Mouse (Mus musculus) lung, embryonic 16.5 days (tissue): Measurements from ENCODE around the gene Ubn1. TPM values are rescaled to one million over a fixed set of nuclear protein-coding genes. Genes with fewer than 3 reads are reported as not detected.

Source experiments
- ATAC-seq: fragments of 200-750 bp; cut with Nextera tagmentation; 2 replicates; pipeline ENCODE4 v1.8.0; 2017; ENCODE audit warnings: low read depth, mild to moderate bottlenecking, moderate library complexity
- H3K27ac ChIP-seq: fragments of 300-500 bp; sonication (generic); 2 replicates; pipeline ENCODE4 v1.5.1; 2014; ENCODE audit warnings: mild to moderate bottlenecking, control low read depth, low read length
- H3K27me3 ChIP-seq: fragments of 300-500 bp; sonication (generic); 2 replicates; pipeline ENCODE4 v1.6.1; 2014; ENCODE audit warnings: low read depth, low read length, mixed read lengths; ENCODE audit not compliant: control insufficient read depth, insufficient read depth
- H3K36me3 ChIP-seq: fragments of 300-500 bp; sonication (generic); 2 replicates; pipeline ENCODE4 v1.6.1; 2014; ENCODE audit warnings: low read length; ENCODE audit not compliant: control insufficient read depth, insufficient read depth
- H3K4me1 ChIP-seq: fragments of 300-500 bp; sonication (generic); replicated peaks from 2 replicates; pipeline ENCODE4 v1.6.1; 2014; ENCODE audit warnings: low read length, mixed read lengths; ENCODE audit not compliant: control insufficient read depth, insufficient read depth
- H3K4me2 ChIP-seq: fragments of 300-500 bp; sonication (generic); 2 replicates; pipeline ENCODE4 v1.6.1; 2014; ENCODE audit warnings: low read depth, low read length, control low read depth
- H3K4me3 ChIP-seq: fragments of 300-500 bp; sonication (generic); 2 replicates; pipeline ENCODE4 v1.5.1; 2014; ENCODE audit warnings: mild to moderate bottlenecking, low read length, control low read depth
- H3K9ac ChIP-seq: fragments of 300-500 bp; sonication (generic); 2 replicates; pipeline ENCODE4 v1.6.1; 2014; ENCODE audit warnings: low read length, control low read depth
- H3K9me3 ChIP-seq: fragments of 300-500 bp; sonication (generic); 2 replicates; pipeline ENCODE4 v1.6.1; 2016; ENCODE audit warnings: low read length; ENCODE audit not compliant: control insufficient read depth
- WGBS: fragments of 180-500 bp; shearing (Covaris S2); extraction: QIAGEN DNeasy Blood & Tissue Kit; methylation state at CpG from one replicate; pipeline ENCODE4 v1.1.7; 2014; 5-methylcytosine and 5-hydroxymethylcytosine counted together
- polyA plus RNA-seq: library from polyadenylated mRNA; unstranded; fragments of >200 nt; fragmentation: Nextera tagmentation; extraction: Ambion mirVana; gene quantifications from 2 replicates; pipeline ENCODE4 v1.2.1, GENCODE M21; 2015

Ubn1 gene
- 15.5 and 17.9 TPM in 2 replicates for polyA plus RNA-seq

DNA sequence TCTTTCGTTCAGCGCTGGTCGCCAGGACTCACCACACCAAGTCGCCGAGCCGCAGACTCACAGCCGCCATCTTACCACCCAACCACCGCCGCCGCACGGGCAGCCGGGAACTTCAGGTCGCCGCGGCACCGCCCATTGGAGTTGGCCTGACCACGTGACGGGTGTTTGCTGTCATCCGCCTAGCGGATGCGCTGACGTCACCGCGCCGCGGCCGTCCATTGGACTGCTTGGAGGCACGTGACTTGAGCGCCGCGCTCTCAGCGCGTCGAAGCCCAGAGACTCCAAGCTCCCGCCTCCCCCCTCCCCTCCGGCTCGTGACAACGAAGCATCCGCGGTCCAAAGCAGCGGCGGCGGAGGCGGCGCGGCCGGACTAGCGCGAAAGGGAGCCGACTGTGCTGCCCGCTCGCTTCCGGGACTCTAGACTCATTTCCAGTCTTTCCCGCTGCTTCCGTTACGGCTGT, at the start of gene Ubn1, which contains the start of gene Glyr1:
Gene Ubn1, plus strand, starts transcription at position 284 of the 461 bp plus-strand sequence.
Gene Glyr1, minus strand, starts transcription at position 90 of the 461 bp plus-strand sequence.
- H3K4me1 ChIP-seq: peaks cover 19% of the 10 kb centered on the region
- ATAC-seq: peak; percentile 99
- H3K9me3 ChIP-seq: no peaks in the 10 kb centered on the region
- H3K36me3 ChIP-seq: peaks cover 21% of the 10 kb centered on the region
- no peaks in the 10 kb centered on the region for H3K27me3 ChIP-seq
- H3K4me2 ChIP-seq: peak within 1 kb of the TSS; percentile 95
- peak within 1 kb of the TSS; percentile 99 for H3K27ac ChIP-seq
- WGBS: under 1% methylated on average over 52 of the region's 56 CpGs
- peak within 1 kb of the TSS; percentile 96 for H3K9ac ChIP-seq
- peak within 1 kb of the TSS; percentile 81 for H3K4me3 ChIP-seq

DNA sequence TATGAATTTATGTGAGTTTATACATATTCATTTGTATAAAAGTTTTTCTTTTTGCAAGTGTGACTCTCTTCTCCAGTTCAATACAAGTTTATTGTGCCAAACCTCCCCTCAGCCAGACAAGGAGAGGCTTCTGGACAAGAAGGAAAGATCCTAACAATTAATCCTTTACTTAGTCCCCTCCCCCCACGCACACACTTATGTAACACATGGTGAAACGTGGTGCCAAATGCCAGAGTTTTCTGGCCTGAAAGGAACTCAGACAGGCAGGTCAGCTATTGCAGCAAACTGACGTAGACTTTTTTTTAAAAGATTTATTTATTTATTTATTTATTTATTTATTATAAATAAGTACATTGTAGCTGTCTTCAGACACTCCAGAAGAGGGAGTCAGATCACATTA, 49.2 kb upstream of the Ubn1 start:
- H3K4me2 ChIP-seq: no peak overlapping the region
- peaks cover 3% of the 10 kb centered on the region for H3K4me1 ChIP-seq
- no peak overlapping the region for H3K4me3 ChIP-seq
- no peaks in the 10 kb centered on the region for H3K27me3 ChIP-seq
- no peak overlapping the region for H3K9ac ChIP-seq
- H3K36me3 ChIP-seq: no peaks in the 10 kb centered on the region
- WGBS: 51% methylated on average over 3 of the region's 3 CpGs
- H3K27ac ChIP-seq: no peak overlapping the region
- no peak for ATAC-seq
- H3K9me3 ChIP-seq: no peaks in the 10 kb centered on the region

DNA sequence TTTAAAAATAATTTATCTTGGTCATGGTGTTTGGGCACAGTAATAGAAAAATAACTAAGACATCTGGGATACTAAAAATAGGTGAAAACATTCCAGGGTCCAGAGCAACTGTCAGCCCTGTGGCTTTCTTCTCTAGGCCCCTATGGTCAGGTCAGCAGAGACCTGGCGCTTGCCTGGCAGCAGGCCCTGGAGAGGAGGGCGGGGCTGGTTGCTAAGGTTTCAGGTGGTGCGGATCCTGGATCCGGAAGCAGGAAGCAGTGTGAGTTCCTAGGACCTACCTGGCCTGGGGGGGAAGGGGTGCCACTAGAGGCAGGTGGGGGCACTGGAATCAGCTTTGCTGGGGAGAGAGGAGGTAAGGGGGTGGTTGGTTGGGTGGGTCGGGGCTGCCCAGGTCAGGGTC, 42.8 kb upstream of the Ubn1 start, which contains the start of gene Smim22:
Gene Smim22, plus strand, starts transcription at position 222 of the 400 bp plus-strand sequence.
- no peaks in the 10 kb centered on the region for H3K27me3 ChIP-seq
- no peak within 1 kb of the TSS for H3K27ac ChIP-seq
- 36% methylated on average over 5 of the region's 5 CpGs for WGBS
- ATAC-seq: peak; percentile 86
- peak within 1 kb of the TSS; percentile 52 for H3K9ac ChIP-seq
- peaks cover 2% of the 10 kb centered on the region; the same call in 1 of the 2 replicates for H3K36me3 ChIP-seq
- peak within 1 kb of the TSS; percentile 59 for H3K4me2 ChIP-seq
- H3K9me3 ChIP-seq: no peaks in the 10 kb centered on the region
- peak within 1 kb of the TSS; percentile 43 for H3K4me3 ChIP-seq
- no peaks in the 10 kb centered on the region; the same call in 1 of the 2 replicates for H3K4me1 ChIP-seq

DNA sequence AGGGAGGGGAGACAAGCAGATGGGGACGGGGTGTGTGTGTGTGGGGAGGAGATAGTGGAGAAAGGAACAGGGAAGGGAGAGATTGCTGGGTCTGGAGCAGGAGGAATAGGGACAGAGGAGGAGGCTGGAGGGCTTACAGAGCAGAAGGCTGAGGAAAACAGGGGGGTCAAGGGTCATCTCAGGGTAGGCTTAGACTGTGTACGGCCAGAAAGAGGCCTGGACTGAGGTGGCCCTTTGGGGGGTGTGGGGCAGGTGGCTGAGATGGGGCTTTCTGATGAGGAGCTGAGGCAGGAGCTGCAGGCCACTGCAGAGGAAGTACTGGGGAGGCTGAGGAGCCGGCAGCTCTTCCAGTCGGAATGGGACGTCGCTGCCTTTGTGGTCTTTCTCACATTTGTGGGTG, 42.4 kb upstream of the Ubn1 start:
- H3K9me3 ChIP-seq: no peaks in the 10 kb centered on the region
- H3K4me3 ChIP-seq: peak overlapping the region; percentile 43
- no peaks in the 10 kb centered on the region for H3K27me3 ChIP-seq
- WGBS: 18% methylated on average over 6 of the region's 6 CpGs
- H3K4me2 ChIP-seq: peak overlapping the region; percentile 59
- peaks cover 2% of the 10 kb centered on the region; the same call in 1 of the 2 replicates for H3K36me3 ChIP-seq
- ATAC-seq: peak; percentile 42
- peaks cover 4% of the 10 kb centered on the region for H3K4me1 ChIP-seq
- H3K9ac ChIP-seq: peak overlapping the region; percentile 52
- no peak overlapping the region for H3K27ac ChIP-seq

DNA sequence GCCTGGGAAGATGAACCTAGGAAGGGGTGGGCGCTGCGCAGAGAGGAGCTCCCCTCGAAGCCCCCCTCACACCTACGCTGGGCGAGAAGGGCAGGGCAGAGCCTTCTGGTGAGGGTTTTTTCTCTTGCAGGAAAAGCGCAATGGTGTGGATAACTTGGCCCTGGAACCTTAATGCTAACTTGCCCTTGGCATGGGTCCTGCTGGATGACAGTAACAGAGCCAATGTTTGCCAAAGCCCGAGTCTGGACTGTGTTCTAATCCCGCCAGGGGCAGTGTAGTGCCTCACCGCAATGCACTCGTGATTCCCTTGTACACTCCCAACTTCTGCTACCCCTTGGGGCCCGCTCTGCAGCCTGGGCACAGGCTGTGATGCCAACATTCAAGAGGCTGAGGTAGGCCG, 41.8 kb upstream of the Ubn1 start:
- Histone ChIP-seq H3K4me3 (peak overlapping the region; percentile 43; the same call in 1 of the 2 replicates), H3K4me2 (peak overlapping the region; percentile 59)
- no peak for ATAC-seq

GRCm38 (mm10) chr16:5010371-5010935, 39.4 kb upstream of the Ubn1 start:
- no peaks in the 10 kb centered on the region for H3K9me3 ChIP-seq
- no peak overlapping the region for H3K27ac ChIP-seq
- 92% methylated on average over 10 of the region's 10 CpGs for WGBS
- H3K4me1 ChIP-seq: peaks cover 9% of the 10 kb centered on the region
- H3K27me3 ChIP-seq: no peaks in the 10 kb centered on the region
- H3K36me3 ChIP-seq: peaks cover 11% of the 10 kb centered on the region; the same call in 1 of the 2 replicates
- H3K4me3 ChIP-seq: no peak overlapping the region
- no peak overlapping the region for H3K9ac ChIP-seq
- no peak for ATAC-seq
- no peak overlapping the region for H3K4me2 ChIP-seq

More for the DNA sequence above, 41.8 kb upstream of the Ubn1 start:
- no peaks in the 10 kb centered on the region for H3K9me3 ChIP-seq
- peaks cover 9% of the 10 kb centered on the region for H3K4me1 ChIP-seq
- 77% methylated on average over 12 of the region's 12 CpGs for WGBS
- H3K36me3 ChIP-seq: peaks cover 2% of the 10 kb centered on the region; the same call in 1 of the 2 replicates
- peak overlapping the region; percentile 52; the same call in 1 of the 2 replicates for H3K9ac ChIP-seq
- no peaks in the 10 kb centered on the region for H3K27me3 ChIP-seq
- H3K27ac ChIP-seq: no peak overlapping the region

DNA sequence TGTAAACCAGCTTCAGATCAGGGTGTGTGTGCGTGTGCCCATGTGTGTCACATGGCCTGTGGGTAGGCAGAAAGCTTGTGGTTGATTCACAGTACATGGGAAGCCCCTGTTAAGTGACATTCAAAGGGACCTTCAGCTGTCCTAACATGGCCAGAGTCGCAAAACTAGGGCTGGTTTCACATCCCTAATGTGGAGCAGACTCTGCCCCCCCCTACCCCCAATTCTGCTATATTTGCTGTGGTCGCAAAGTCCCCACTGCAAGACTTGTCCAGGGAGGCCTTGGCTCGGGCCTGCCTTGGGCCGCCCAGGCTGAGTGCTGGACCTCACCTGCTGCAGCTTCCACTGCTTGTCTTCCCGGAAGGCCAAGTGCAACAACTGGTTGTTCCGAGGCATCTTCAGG, 38.6 kb upstream of the Ubn1 start:
- Histone ChIP-seq H3K4me1 (peaks cover 9% of the 10 kb centered on the region), H3K27ac (no peak overlapping the region), H3K9me3 (no peaks in the 10 kb centered on the region), H3K4me3 (no peak overlapping the region), H3K36me3 (peaks cover 17% of the 10 kb centered on the region), H3K4me2 (no peak overlapping the region), H3K27me3 (no peaks in the 10 kb centered on the region), H3K9ac (no peak overlapping the region)
- 85% methylated on average over 7 of the region's 7 CpGs for whole genome bisulfite sequencing
- ATAC-seq: no peak

DNA sequence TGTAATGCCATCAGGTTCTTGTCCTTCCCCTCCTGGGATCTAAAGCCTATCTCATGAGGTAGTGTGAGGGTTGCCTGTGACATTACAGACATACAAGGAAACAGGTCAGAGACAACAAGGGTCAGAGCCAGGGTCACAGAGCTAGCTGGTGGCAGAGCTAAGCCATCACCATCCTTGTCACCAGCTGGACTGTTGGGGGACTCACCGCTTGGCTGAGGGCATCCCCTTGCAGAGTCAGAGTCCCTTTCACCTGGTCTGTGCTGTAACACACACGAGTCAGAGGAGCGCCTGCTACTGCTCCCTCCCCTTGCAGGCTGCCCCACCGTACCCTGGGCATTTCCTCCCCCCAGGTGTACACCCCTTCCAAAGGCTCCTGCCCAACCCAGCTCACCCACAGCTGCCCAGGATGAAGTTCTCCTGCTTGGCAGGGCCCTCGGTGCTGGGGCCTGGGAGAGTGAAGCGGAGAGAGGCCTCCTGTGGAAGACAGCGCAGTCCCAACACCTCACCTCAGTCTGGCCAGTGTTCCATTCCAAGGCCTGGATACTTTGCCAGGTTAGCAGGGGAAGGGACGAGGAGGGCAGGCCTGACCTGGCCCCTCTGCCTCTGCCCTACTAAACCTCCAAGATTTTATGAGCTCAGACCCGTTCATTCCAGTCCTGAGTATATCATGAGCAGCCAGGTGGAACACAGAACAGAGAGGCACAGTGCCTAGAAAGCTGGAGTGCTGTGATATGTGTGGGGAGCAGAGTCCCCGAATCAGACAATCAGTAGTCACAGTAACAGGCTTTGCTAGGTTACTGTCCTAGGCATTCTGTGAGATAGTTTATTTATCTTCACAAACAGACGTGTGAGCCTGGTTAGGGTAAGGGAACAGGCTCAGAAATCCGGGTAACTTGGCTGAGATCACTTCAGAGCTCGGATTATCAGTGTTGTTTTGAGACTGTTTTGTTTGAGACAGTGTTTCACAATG, 37.5 kb upstream of the Ubn1 start:
- Histone ChIP-seq H3K4me2 (peak overlapping the region; percentile 81), H3K9me3 (no peaks in the 10 kb centered on the region), H3K4me3 (peak overlapping the region; percentile 76), H3K36me3 (peaks cover 28% of the 10 kb centered on the region), H3K9ac (peak overlapping the region; percentile 72), H3K4me1 (peaks cover 9% of the 10 kb centered on the region), H3K27me3 (no peaks in the 10 kb centered on the region), H3K27ac (no peak overlapping the region)
- no peak for ATAC-seq
- 36% methylated on average over 13 of the region's 13 CpGs for WGBS
